Mouse (Mus musculus): ENCODE data around the gene Myo16. TPM values are rescaled to one million over a fixed set of nuclear protein-coding genes. Genes with fewer than 3 reads are reported as not detected.
A peak's percentile ranks its signal among the peaks of the same experiment; 100 is the strongest.

Myo16 gene
- polyA plus RNA-seq, 1 experiment from 2014 or later: 0.81 TPM

GRCm38 (mm10) chr8:10224305-10224971 lies 70.7 kb downstream of the Myo16 start:
- no peak overlapping the region for H3K9ac ChIP-seq (replicated peaks; ENCODE audit: low read length)
- H3K27ac ChIP-seq (replicated peaks; ENCODE audit: low read depth, low read length): no peak overlapping the region
- H3K4me3 ChIP-seq (ENCODE audit: low read depth, low read length): no peak overlapping the region
- no peaks in the 10 kb centered on the region for H3K9me3 ChIP-seq (replicated peaks; ENCODE audit: control insufficient read depth, low read length)
- no peak for ATAC-seq (replicated peaks; ENCODE audit: insufficient number of reproducible peaks, low FRiP score, low TSS enrichment, low read depth)
- DNase-seq (ENCODE audit: low spot score): no peak
- H3K36me3 ChIP-seq (replicated peaks; ENCODE audit: control insufficient read depth, insufficient read depth, low read depth, low read length): no peaks in the 10 kb centered on the region
- WGBS: 77% methylated on average over 10 of the region's 10 CpGs
- H3K4me1 ChIP-seq (ENCODE audit: control insufficient read depth, insufficient read depth, low read length): no peaks in the 10 kb centered on the region
- no peaks in the 10 kb centered on the region for H3K27me3 ChIP-seq (ENCODE audit: control insufficient read depth, insufficient read depth, low read length)
- H3K4me2 ChIP-seq (ENCODE audit: low read depth, low read length): no peak overlapping the region

DNA sequence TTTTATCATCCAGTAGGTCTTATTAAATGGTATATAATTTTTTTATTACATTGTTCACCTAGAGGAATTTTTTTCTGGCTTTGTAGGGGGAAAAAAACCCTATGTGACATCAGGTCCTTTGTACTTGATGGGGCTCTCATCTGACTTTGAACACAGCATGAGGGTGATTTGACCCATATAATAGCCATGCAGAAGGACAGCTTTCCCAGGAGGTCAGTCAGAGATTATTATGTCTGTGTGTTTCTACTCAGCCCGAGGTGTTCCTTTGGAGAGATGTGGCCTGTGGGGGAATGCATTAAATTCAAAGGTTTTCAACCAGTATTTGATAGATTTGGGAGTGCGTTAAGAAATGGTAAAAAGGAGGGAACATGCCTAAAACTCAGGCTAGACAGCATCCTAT lies 71.3 kb downstream of the Myo16 start:
- H3K4me3 ChIP-seq (ENCODE audit: low read depth, low read length): no peak overlapping the region
- no peak for DNase-seq (ENCODE audit: low spot score)
- WGBS: 84% methylated on average over 2 of the region's 2 CpGs

GRCm38 (mm10) chr8:10230746-10231369 lies 77.1 kb downstream of the Myo16 start:
- WGBS: 55% methylated on average over 8 of the region's 8 CpGs
- Histone ChIP-seq H3K4me2 (ENCODE audit: low read depth, low read length) (no peak overlapping the region), H3K27me3 (ENCODE audit: control insufficient read depth, insufficient read depth, low read length) (no peaks in the 10 kb centered on the region), H3K4me1 (ENCODE audit: control insufficient read depth, insufficient read depth, low read length) (no peaks in the 10 kb centered on the region), H3K9me3 (replicated peaks; ENCODE audit: control insufficient read depth, low read length) (no peaks in the 10 kb centered on the region), H3K27ac (replicated peaks; ENCODE audit: low read depth, low read length) (no peak overlapping the region), H3K4me3 (ENCODE audit: low read depth, low read length) (no peak overlapping the region), H3K36me3 (replicated peaks; ENCODE audit: control insufficient read depth, insufficient read depth, low read depth, low read length) (no peaks in the 10 kb centered on the region), H3K9ac (replicated peaks; ENCODE audit: low read length) (no peak overlapping the region)
- DNase-seq (ENCODE audit: low spot score) (peak; percentile 85), ATAC-seq (replicated peaks; ENCODE audit: insufficient number of reproducible peaks, low FRiP score, low TSS enrichment, low read depth) (no peak)

More for the DNA sequence above, 71.3 kb downstream of the Myo16 start:
- Histone ChIP-seq H3K4me1 (ENCODE audit: control insufficient read depth, insufficient read depth, low read length) (no peaks in the 10 kb centered on the region), H3K27ac (replicated peaks; ENCODE audit: low read depth, low read length) (no peak overlapping the region), H3K9me3 (replicated peaks; ENCODE audit: control insufficient read depth, low read length) (no peaks in the 10 kb centered on the region), H3K27me3 (ENCODE audit: control insufficient read depth, insufficient read depth, low read length) (no peaks in the 10 kb centered on the region), H3K9ac (replicated peaks; ENCODE audit: low read length) (no peak overlapping the region), H3K36me3 (replicated peaks; ENCODE audit: control insufficient read depth, insufficient read depth, low read depth, low read length) (no peaks in the 10 kb centered on the region), H3K4me2 (ENCODE audit: low read depth, low read length) (no peak overlapping the region)
- no peak for ATAC-seq (replicated peaks; ENCODE audit: insufficient number of reproducible peaks, low FRiP score, low TSS enrichment, low read depth)

DNA sequence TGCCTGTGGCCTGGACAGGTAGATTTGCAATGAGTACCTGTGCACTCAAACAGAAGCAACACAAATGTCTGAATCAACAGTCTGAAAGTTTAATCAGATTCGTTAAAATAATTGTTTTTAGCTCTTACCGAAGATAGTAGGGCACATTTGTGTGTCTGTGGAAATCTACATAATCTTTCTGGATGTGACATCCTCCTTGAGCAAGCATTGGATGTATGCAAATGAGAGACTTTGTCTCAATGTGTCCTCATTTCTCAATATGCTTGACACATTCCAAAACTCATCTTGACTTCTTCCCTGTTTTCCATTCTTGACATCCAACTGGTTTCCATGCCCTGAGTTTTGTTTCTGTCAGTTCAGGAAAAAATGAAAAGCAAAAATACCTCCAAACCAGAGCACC lies 80.8 kb downstream of the Myo16 start:
- no peak overlapping the region for H3K4me3 ChIP-seq (ENCODE audit: low read depth, low read length)

DNA sequence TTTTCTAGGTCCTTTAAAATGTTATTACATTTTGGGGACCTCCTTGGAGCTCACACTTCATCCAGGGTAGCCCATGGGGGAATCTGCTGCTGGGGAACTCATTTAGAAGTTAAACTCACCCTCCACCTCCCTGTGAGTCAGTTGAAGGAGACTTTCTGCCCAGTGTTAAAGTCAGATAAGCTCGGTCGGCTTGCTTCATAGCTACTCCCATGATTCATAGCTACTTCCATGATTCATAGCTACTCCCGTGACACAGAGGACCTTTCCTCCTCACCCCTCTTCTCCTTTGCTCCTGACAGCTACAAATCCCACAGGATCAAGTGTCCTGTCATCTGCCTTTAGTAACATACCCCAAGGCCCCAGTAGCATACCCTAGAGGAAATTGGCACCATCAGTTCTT lies 89.6 kb downstream of the Myo16 start:
- Histone ChIP-seq H3K4me3 (ENCODE audit: low read depth, low read length) (no peak overlapping the region), H3K4me1 (ENCODE audit: control insufficient read depth, insufficient read depth, low read length) (no peaks in the 10 kb centered on the region), H3K27me3 (ENCODE audit: control insufficient read depth, insufficient read depth, low read length) (no peaks in the 10 kb centered on the region), H3K4me2 (ENCODE audit: low read depth, low read length) (no peak overlapping the region), H3K36me3 (replicated peaks; ENCODE audit: control insufficient read depth, insufficient read depth, low read depth, low read length) (no peaks in the 10 kb centered on the region), H3K9ac (replicated peaks; ENCODE audit: low read length) (no peak overlapping the region), H3K27ac (replicated peaks; ENCODE audit: low read depth, low read length) (no peak overlapping the region), H3K9me3 (replicated peaks; ENCODE audit: control insufficient read depth, low read length) (no peaks in the 10 kb centered on the region)
- ATAC-seq (replicated peaks; ENCODE audit: insufficient number of reproducible peaks, low FRiP score, low TSS enrichment, low read depth): no peak
- 84% methylated on average over 3 of the region's 3 CpGs for WGBS
- DNase-seq (ENCODE audit: low spot score): no peak

More for the DNA sequence above, 80.8 kb downstream of the Myo16 start:
- H3K9ac ChIP-seq (replicated peaks; ENCODE audit: low read length): no peak overlapping the region
- no peak overlapping the region for H3K4me2 ChIP-seq (ENCODE audit: low read depth, low read length)
- ATAC-seq (replicated peaks; ENCODE audit: insufficient number of reproducible peaks, low FRiP score, low TSS enrichment, low read depth): no peak
- no peaks in the 10 kb centered on the region for H3K9me3 ChIP-seq (replicated peaks; ENCODE audit: control insufficient read depth, low read length)
- no peak for DNase-seq (ENCODE audit: low spot score)
- H3K36me3 ChIP-seq (replicated peaks; ENCODE audit: control insufficient read depth, insufficient read depth, low read depth, low read length): no peaks in the 10 kb centered on the region
- no peaks in the 10 kb centered on the region for H3K27me3 ChIP-seq (ENCODE audit: control insufficient read depth, insufficient read depth, low read length)
- WGBS: 83% methylated on average over 2 of the region's 2 CpGs
- H3K27ac ChIP-seq (replicated peaks; ENCODE audit: low read depth, low read length): no peak overlapping the region
- H3K4me1 ChIP-seq (ENCODE audit: control insufficient read depth, insufficient read depth, low read length): no peaks in the 10 kb centered on the region

DNA sequence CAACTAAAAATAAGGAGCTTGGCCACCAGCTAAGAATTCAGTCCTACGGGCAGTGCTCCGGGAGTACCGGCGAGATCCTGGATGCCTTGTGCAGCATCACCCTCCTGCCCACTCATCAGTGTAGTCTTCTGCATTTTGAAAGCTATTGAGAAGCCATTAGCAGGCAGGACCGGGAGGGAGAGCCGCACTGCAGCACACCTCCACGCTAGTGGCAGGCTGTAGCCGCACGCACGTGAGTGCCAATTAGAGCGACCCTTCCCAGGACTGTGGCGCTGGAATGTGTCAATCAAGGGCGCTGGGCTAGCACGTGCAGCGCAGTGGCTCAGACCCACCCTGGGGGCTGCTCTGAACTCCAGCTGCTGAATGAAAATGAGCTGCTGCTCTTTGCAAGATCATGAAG lies 95.4 kb downstream of the Myo16 start:
- DNase-seq (ENCODE audit: low spot score) (peak; percentile 77), ATAC-seq (replicated peaks; ENCODE audit: insufficient number of reproducible peaks, low FRiP score, low TSS enrichment, low read depth) (peak; percentile 92)
- WGBS: 1% methylated on average over 15 of the region's 15 CpGs
- Histone ChIP-seq H3K27ac (replicated peaks; ENCODE audit: low read depth, low read length) (no peak overlapping the region), H3K36me3 (replicated peaks; ENCODE audit: control insufficient read depth, insufficient read depth, low read depth, low read length) (no peaks in the 10 kb centered on the region), H3K9me3 (replicated peaks; ENCODE audit: control insufficient read depth, low read length) (no peaks in the 10 kb centered on the region), H3K9ac (replicated peaks; ENCODE audit: low read length) (no peak overlapping the region), H3K4me2 (ENCODE audit: low read depth, low read length) (peak overlapping the region; percentile 41), H3K4me1 (ENCODE audit: control insufficient read depth, insufficient read depth, low read length) (peaks cover 3% of the 10 kb centered on the region; the same call in 1 of the 2 replicates), H3K4me3 (ENCODE audit: low read depth, low read length) (no peak overlapping the region), H3K27me3 (ENCODE audit: control insufficient read depth, insufficient read depth, low read length) (no peaks in the 10 kb centered on the region)

GRCm38 (mm10) chr8:10255741-10256140 lies 102.0 kb downstream of the Myo16 start:
- peak; percentile 60 for DNase-seq (ENCODE audit: low spot score)
- Histone ChIP-seq H3K4me2 (ENCODE audit: low read depth, low read length) (no peak overlapping the region), H3K4me3 (ENCODE audit: low read depth, low read length) (no peak overlapping the region)

GRCm38 (mm10) chr8:10256563-10256962 lies 102.9 kb downstream of the Myo16 start:
- no peaks in the 10 kb centered on the region for H3K27me3 ChIP-seq (ENCODE audit: control insufficient read depth, insufficient read depth, low read length)
- H3K27ac ChIP-seq (replicated peaks; ENCODE audit: low read depth, low read length): no peak overlapping the region
- no peak for DNase-seq (ENCODE audit: low spot score)
- no peaks in the 10 kb centered on the region for H3K9me3 ChIP-seq (replicated peaks; ENCODE audit: control insufficient read depth, low read length)
- H3K36me3 ChIP-seq (replicated peaks; ENCODE audit: control insufficient read depth, insufficient read depth, low read depth, low read length): no peaks in the 10 kb centered on the region
- H3K4me2 ChIP-seq (ENCODE audit: low read depth, low read length): no peak overlapping the region
- no peak overlapping the region for H3K9ac ChIP-seq (replicated peaks; ENCODE audit: low read length)
- H3K4me3 ChIP-seq (ENCODE audit: low read depth, low read length): no peak overlapping the region
- 81% methylated on average over 3 of the region's 3 CpGs for WGBS
- ATAC-seq (replicated peaks; ENCODE audit: insufficient number of reproducible peaks, low FRiP score, low TSS enrichment, low read depth): no peak
- no peaks in the 10 kb centered on the region for H3K4me1 ChIP-seq (ENCODE audit: control insufficient read depth, insufficient read depth, low read length)

More at GRCm38 (mm10) chr8:10255741-10256140, 102.0 kb downstream of the Myo16 start:
- no peak overlapping the region for H3K9ac ChIP-seq (replicated peaks; ENCODE audit: low read length)
- no peaks in the 10 kb centered on the region for H3K9me3 ChIP-seq (replicated peaks; ENCODE audit: control insufficient read depth, low read length)
- H3K27ac ChIP-seq (replicated peaks; ENCODE audit: low read depth, low read length): no peak overlapping the region
- H3K27me3 ChIP-seq (ENCODE audit: control insufficient read depth, insufficient read depth, low read length): no peaks in the 10 kb centered on the region
- H3K36me3 ChIP-seq (replicated peaks; ENCODE audit: control insufficient read depth, insufficient read depth, low read depth, low read length): no peaks in the 10 kb centered on the region
- WGBS: 65% methylated on average over 2 of the region's 2 CpGs
- no peaks in the 10 kb centered on the region for H3K4me1 ChIP-seq (ENCODE audit: control insufficient read depth, insufficient read depth, low read length)
- ATAC-seq (replicated peaks; ENCODE audit: insufficient number of reproducible peaks, low FRiP score, low TSS enrichment, low read depth): no peak

Measured in embryonic facial prominence, embryonic 11.5 days (tissue).